Mouse (Mus musculus) layer of hippocampus, adult 2 months (tissue): ENCODE data around the gene Wipf1. TPM values are rescaled to one million over a fixed set of nuclear protein-coding genes. Genes with fewer than 3 reads are reported as not detected.

Source experiments
- DNase-seq, 2 experiments: peaks; one replicate each; pipeline ENCODE4 v3.0.0; 2022; ENCODE audit warnings: low spot score in 2 of 2
- H3K27ac ChIP-seq: fragments of 200-600 bp; 2 replicates; pipeline ENCODE4 v1.8.1; 2022
- H3K4me3 ChIP-seq: fragments of 200-600 bp; 2 replicates; pipeline ENCODE4 v1.8.1; 2022; ENCODE audit warnings: mild to moderate bottlenecking
- CTCF ChIP-seq: fragments of 200-600 bp; conservative IDR thresholded peaks from 2 replicates; pipeline ENCODE4 v1.8.1; 2022; ENCODE audit warnings: antibody characterized with exemption, mild to moderate bottlenecking, moderate library complexity
- total RNA-seq, 2 experiments: library from RNA; stranded (reverse); gene quantifications; 2 replicates each; pipeline ENCODE4 v1.2.3; 2021

Gene Wipf1
- total RNA-seq, 2 experiments from 2014 or later: 8.1 to 10.0 TPM

DNA sequence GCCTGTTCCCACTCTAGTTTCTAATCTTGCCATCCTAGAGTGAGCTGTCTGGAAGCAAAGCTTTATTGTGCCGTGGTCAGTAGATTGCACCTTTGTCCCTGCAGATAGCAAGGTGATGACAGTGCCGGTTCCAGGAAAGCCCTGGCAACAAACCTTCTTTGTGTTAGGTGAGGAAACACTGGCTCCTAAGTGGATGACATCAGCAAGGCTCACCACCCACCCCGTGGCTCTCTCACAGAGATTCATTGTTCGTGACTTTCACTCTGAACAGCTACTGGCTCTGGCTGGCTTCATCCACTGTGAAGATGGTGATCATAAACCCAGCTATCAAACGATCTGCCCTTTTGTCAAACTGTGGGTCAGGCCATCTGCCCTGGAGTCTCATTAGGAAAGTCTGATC is 113.6 kb downstream of the Wipf1 start:
- no peak overlapping the region for H3K4me3 ChIP-seq
- no peak overlapping the region; the same call in 1 of the 2 replicates for H3K27ac ChIP-seq
- no peak for DNase-seq
- TF ChIP-seq CTCF: no peak

DNA sequence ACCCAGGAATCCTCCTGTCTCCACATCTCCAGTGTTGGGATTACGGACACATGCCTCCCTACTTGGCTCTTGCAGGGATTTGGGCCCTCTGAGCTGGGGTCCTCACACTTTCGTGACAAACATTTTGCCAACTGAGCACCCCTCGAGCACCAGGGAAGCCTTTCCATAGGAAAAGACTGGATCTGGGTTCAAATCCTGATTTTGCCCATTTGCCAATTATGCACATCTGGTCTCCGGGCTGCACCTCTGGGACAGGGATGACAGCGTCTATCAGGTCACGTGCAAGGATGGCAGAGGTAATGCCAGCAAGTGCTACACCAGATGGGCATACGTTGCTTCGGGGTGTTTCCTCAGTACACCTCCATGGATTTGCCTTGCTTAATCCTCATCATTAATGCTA is 119.5 kb downstream of the Wipf1 start:
- H3K27ac ChIP-seq: no peak overlapping the region
- DNase-seq: no peak
- no peak for TF ChIP-seq CTCF
- no peak overlapping the region for H3K4me3 ChIP-seq

DNA sequence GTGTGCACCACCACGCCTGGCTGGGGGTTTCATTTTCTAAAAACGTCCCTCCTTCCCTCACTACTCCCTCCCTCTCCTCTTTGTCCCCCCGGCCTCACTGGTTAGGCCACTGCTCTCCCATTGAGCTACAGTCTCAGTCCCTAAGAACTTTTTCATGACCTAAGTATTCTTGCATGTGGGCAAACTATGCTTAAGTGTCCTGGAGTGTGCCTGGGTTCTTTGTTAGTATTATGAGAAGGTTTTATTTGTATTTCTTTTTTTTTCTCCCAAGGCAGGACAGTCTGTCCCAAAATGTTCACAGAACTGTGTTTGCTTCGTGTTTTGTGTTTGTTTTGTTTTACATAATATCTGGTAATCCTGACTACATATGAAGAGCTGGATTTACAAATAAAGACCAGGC is 121.9 kb downstream of the Wipf1 start:
- no peak overlapping the region for H3K4me3 ChIP-seq
- no peak overlapping the region for H3K27ac ChIP-seq
- no peak for TF ChIP-seq CTCF
- DNase-seq: no peak

DNA sequence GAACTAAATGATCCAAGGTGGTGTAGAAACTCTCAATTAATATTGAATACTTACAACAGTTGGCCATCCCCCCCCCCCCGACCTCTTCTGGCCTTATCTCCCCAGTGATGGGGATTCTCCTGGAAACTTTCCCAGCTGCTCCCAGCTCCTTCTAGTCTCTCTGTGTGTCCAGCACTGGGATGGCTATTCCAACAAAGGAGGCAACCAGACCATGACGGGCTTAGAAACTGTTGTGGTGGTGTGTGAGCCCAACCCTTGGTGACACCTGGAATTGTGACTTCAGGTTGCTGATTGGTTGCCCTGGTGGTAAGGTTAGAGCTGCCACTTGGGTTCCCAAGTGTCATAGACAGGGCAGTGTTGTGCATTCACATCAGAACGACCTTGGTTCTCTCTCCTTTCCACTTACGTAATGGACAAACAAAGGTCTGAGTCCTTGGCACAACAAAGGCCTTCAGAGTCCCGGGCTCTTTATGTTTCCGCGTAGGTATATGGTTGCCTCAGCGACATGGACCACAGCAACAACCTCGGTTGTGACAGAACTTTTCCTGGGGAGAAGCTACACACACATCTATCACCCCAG is 123.1 kb downstream of the Wipf1 start:
- H3K4me3 ChIP-seq: no peak overlapping the region
- no peak overlapping the region for H3K27ac ChIP-seq
- no peak for TF ChIP-seq CTCF
- DNase-seq: no peak

DNA sequence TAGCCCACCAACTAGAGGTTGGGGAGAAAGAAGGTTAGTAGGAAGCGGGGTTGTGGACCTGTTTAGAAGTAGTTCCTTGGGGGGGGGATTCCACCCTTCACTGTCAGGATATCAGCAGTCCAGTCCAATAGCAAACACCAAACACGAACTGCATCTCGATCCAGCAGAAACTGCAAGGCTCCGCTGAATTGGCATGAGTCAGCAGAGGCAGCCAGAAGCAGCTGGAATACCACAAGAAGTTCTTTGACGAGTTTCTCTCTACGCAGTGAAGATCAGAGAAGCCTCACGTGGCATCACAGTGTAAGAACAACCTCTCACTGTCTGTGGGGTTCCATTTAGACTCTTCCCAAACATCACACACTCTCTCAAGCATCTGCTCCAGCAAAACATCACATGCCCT is 124.6 kb downstream of the Wipf1 start:
- Histone ChIP-seq H3K4me3 (no peak overlapping the region), H3K27ac (no peak overlapping the region)
- TF ChIP-seq CTCF: no peak
- DNase-seq: no peak

DNA sequence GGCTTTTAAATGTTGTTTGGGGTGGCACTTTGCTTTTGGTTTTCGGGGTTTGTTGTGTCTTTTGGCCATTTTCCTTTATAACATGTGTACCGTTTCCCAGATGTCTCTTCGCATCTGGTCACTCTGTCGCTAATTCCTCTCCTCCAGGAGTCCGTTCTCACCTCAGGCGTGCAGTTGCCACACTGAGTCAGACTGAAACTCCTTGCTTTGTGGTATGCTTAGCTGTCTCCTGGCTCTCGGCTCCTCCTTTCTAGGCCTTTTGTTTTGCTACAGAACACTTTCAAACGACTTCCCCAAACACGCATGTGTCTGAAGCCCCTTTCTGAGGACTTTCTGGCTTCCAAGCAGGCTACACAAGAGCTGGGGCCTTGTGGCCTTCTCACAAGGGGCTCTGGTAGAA is 125.1 kb downstream of the Wipf1 start:
- DNase-seq: no peak
- TF ChIP-seq CTCF: no peak
- Histone ChIP-seq H3K4me3 (no peak overlapping the region), H3K27ac (no peak overlapping the region)

DNA sequence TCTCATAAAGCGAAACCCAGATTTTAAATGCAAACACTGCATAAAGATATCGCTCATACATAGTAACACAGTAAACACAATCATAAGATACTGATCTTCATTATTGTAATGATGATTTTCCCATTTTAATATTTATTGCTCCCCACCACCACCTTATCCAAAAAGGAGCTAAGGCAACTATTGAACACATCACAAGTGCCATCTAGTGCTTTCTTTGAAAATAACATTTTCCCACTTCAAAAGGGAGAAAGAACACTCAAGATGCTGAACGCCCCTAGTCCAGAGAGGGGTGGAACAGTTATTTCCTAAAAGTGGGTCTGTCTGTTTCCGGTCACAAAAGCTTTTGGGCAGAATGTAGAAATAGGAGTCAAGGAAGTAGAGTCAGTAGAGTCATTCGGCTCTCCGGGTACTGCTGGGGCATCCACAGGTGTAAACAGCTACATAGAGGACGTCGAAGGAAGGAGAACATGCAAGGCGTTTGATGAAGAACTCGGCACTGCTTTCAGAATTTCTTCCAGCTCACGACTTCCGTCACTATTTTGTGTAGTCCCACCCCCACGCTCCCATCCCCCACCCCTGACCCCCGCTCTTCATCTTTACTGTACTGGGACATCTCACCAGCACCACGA is 126.0 kb downstream of the Wipf1 start:
- Histone ChIP-seq H3K27ac (no peak overlapping the region), H3K4me3 (no peak overlapping the region)
- peak; percentile 79 for TF ChIP-seq CTCF
- no peak for DNase-seq

DNA sequence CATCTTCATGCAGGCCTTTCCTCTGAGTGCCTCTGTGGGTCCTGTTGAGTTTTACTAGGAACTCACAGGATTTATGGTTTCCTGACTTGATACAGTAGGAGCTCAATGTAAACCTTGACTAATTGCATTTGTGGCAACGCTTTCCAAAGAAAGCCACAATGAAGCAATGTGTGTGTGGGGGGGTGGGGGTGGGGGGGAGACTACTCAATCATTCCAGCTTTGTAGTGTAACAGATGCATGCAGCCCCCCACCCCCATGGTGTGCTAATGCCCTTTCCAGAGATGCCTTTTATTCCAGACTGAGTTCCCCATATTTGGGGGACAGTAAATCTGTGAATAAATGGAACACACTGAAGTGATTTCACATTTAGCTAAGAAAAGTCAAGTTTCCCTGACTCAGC is 127.8 kb downstream of the Wipf1 start:
- TF ChIP-seq CTCF: no peak
- no peak for DNase-seq
- Histone ChIP-seq H3K4me3 (no peak overlapping the region), H3K27ac (no peak overlapping the region)

DNA sequence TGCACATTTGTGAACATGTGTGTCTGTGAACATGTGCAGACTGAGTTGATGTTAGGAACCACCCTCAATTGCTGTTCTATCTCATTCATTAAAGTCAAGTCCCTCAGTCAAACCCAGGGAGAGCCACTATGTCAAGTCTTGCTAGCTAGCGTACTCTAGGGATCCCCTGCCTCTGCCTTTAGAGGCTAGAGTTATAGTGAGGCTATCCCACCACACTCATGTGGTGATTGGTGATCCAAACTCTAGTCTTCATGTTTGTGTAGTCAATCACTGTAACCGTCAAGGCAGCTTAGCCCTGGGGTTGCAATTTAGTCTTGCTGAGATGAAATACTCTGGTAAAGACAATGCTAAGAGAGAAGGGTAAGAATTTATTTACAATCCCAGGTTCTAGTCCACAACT is 132.1 kb downstream of the Wipf1 start:
- H3K27ac ChIP-seq: no peak overlapping the region
- no peak for TF ChIP-seq CTCF
- DNase-seq: no peak
- no peak overlapping the region for H3K4me3 ChIP-seq

DNA sequence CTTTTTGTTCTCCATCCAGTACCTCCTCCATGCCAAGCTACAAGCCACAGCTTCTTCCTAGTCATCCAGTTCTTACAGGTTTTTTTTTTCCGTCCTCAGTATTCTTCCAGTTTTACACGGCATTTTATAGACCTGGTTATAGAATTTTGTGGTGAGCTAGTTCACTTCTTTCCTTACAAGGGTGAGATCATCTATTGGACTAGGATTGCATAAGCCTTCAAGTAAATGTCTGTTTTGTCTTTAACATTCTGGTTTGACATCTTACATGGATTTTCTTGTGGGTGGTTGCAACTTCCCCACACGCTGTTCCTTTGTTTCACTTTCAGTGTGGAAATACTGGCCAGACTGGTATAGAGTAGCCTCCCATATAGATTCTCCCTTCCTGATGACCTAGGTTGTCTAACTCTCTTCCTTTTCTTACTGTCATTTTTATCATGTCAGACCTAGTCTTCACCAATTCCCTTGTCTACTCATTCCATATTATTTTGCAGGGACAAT is 132.7 kb downstream of the Wipf1 start:
- TF ChIP-seq CTCF: no peak
- DNase-seq: no peak
- H3K4me3 ChIP-seq: no peak overlapping the region

DNA sequence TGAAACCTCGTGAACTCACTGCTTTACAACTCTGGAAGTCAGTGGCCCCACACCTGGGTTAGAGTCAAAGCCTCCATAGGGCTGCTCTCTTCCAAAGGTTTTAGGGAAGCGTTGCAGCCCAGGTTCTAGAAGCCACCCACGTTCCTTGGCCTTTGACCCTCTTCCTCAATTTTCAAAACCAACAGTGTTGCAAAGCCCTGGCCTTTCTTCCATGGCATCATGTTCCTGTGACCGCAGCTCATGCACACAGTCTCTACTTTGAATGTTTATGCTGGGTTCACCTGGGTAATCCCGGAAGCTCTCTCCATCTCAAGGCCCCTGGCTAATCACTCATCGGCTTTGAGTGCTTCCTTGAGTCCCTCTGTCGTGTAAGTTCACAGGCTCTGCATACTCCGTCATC is 134.0 kb downstream of the Wipf1 start:
- no peak for TF ChIP-seq CTCF
- H3K27ac ChIP-seq: no peak overlapping the region
- no peak for DNase-seq
- H3K4me3 ChIP-seq: no peak overlapping the region

More for the DNA sequence above, 132.7 kb downstream of the Wipf1 start:
- H3K27ac ChIP-seq: no peak overlapping the region

DNA sequence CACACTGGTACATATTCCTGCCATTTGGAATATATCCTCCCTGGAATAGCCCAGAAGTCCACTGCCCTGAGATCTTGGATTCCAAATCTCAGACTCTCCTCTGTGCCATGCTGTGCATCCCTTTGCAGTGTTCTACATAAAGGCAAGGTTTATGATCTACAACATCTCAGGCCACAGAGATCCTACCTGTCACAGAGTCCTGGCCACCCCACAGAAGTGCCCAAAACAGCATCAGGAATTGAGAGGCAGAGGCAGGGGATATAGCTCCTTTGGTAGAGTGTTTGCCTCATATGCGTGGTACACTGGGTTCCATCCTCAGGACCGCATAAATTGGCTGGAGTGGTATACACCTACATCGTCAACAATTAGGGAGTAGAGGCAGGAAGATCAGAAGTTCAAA is 135.1 kb downstream of the Wipf1 start:
- Histone ChIP-seq H3K4me3 (no peak overlapping the region), H3K27ac (no peak overlapping the region)
- DNase-seq: no peak
- no peak for TF ChIP-seq CTCF

DNA sequence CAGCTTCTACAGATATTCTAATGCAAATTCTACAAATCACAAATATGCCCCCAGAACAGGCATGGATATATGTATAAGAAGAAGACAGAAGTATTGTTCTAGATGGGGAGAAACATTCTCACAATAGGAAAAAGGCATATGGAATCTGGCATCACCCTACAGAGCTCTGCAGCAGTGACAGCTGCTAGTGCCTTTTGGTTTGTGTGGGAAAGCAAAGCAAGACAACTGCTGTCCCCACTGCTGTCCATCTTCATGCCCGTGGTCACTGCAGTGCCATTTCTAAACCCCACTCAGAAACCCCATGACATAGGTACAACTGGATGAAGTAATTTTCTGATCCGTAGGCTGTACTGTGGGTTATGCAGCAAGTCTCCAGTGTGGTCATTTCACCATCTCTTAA is 136.8 kb downstream of the Wipf1 start:
- Histone ChIP-seq H3K27ac (no peak overlapping the region), H3K4me3 (no peak overlapping the region)
- no peak for TF ChIP-seq CTCF
- DNase-seq: no peak

DNA sequence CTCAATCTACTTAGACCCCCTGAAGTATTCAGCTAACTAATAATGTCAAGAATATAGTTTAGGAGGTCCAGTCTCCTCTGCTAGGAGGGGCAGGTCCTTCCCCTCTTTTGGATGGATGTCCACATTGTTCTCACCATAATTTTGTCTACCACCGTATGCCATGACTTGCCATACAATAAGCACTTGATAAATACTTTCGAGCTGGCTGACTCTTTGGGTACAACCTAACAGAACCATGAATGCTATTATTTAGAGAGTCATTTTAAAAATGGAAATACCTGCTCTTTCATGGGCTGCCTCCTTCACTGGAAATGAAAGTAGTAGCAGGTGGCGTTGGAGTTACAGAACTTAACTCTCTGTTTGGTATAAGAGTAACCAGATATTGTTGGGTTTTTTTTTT is 139.6 kb downstream of the Wipf1 start:
- DNase-seq: no peak
- TF ChIP-seq CTCF: no peak
- Histone ChIP-seq H3K4me3 (no peak overlapping the region), H3K27ac (no peak overlapping the region)
